Mouse (Mus musculus) adrenal gland, adult 18-20 months (tissue): Measurements from ENCODE around the gene Fam102a. TPM values are rescaled to one million over a fixed set of nuclear protein-coding genes. Genes with fewer than 3 reads are reported as not detected.

Source experiments
- DNase-seq, 2 experiments: peaks; one replicate each; pipeline ENCODE4 v3.0.0; 2021 to 2022; ENCODE audit warnings: low spot score in 2 of 2
- total RNA-seq, 2 experiments: library from RNA; stranded (reverse); gene quantifications; 1 replicate in 1 of 2; 2 replicates in 1 of 2; pipeline ENCODE4 v1.2.3; 2021

Fam102a gene
- total RNA-seq, 2 experiments from 2014 or later = 27.4 to 41.0 TPM

DNA sequence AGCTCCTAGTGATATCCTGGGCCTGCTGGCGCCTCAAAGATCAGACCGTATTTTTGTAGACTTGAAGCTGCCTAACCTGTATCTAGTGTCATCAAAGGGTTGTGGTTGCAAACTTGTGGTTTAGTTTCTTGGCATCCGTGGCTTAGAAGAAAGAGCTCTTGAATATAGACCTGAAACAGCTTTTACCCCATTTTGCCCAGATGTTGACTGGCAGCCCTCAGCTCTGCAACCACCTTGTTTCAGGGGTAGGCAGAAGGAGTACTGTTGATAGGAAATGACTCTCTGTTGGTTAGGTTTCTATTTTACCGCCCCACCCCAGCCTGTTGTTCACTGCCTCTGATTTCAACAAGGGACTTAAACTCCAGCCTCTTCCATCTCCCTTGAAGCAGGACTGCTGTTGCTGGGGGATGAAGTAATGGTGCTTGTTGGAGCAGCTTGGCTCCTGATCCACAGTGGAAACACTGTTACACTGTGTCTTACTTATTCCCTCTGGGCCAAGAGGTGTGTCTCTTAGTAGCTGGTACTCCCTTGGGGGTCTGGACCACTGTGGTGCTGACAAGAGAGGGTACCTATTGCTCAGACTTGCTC, 6.9 kb downstream of the Fam102a start:
- DNase-seq = no peak

DNA sequence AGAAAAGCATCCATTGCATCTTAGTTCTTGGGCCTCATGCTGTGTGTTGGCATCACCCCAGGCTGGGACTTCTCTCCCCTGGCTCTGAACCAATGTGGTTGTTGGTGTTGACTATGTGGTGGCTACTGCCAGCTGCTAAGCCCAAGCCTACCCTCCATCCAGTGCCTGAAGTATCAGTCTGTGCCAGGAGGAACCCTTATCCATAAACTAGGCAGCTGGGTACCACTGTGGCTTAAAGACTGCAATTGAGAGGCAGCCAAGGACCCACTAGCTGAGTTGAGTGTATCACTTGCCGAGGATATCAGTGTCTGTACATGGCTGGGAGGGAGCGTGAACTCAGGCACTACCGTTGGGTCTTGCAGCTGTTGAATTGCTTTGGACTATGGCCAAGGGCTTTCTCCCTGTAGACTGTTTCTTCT, 7.9 kb downstream of the Fam102a start:
- DNase-seq = no peak

DNA sequence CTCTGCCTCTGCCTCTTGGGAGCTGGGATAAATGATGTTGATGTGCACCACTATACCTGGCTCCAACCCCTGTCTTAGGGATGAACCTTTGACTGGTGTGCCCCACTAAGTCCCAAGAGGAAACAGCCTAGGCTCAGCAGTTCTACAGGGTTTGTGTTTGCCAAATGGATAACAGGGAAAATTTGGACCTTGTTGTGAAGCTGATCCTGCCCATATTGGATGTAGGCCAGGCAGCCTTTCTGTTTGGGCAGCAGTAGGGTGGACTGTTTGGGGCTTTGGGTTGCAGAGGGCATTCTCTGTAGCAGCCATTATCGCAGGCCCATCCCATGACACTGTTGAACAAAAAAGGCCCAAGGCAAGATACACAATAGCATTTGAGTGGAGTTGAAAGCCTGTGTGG, 11.8 kb downstream of the Fam102a start:
- no peak for DNase-seq

DNA sequence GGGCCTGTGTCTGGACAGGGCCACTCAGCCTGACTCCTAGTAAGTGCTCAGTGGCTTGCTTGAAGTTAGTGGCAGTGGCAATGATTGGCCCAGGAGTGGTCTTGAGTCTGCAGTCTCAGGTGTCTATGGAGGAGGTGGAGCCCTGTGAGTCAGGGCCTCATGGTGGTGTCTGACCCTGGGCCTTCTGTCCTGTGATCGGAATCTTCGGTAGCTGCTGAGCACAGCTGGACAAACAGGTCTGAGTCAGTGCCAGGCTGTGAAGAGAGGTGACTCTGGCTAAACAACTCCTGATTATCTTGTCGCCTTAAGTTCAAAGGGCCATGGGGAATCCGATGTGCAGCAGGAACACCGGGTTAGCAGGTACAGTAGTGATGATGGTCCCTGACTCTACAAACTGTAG, 12.2 kb downstream of the Fam102a start:
- DNase-seq = no peak

DNA sequence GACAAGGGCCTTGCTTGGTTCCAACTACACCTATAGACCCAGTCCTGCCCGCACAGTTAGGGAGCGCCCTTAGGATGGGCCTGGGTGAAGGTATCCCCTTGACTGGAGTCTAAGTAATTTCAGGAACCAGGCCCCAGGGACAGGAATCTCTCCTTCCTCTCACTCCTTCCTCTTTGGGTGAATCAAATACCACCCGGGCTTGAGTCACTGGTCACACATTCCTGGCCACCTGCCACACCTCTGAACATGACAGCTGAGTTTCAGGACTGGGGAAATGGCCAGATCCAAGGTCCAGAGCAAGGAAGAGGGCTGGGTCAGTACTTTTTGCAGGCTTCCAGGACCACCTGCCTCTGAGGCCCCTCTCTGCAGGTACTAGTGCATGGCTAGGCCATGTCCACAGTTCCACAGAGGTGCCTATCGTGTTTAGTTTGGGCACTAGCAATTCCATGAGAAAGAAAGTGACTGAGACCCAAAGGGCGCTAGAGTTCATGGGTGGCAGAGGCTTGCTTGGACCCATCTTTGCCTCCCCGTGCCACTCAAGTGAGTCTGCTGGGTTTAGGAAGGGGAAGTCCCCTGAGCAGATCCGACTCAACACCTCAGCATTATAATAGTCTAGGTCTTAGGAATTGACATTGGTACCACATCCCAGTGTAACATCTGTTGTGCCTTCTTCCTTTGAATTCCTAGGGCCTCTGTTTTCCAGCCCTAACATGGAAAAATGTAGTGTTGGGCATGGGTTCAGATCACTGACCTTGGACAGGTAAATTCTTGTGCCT, 13.0 kb downstream of the Fam102a start:
- DNase-seq = peak in 1 of 2 experiments; percentile 66

DNA sequence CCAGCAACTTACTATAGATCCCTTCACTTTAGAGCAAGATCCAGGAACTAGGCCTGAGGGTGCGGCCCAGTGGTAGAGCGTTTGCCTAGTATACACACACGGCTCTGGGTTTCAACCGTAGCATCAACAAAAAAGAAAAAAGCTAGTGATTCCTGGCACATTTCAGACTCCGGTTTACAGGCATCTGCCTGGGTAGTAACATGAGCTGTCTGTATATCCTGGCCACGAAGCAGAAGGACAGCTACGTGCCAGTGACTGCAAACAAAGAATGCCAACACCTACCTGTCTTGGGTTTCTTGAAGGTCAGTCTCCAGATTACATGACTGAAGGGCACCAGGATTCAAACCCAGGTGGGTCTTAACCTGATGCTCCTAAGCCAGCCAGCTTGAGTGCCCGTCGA, 14.0 kb downstream of the Fam102a start:
- no peak for DNase-seq

DNA sequence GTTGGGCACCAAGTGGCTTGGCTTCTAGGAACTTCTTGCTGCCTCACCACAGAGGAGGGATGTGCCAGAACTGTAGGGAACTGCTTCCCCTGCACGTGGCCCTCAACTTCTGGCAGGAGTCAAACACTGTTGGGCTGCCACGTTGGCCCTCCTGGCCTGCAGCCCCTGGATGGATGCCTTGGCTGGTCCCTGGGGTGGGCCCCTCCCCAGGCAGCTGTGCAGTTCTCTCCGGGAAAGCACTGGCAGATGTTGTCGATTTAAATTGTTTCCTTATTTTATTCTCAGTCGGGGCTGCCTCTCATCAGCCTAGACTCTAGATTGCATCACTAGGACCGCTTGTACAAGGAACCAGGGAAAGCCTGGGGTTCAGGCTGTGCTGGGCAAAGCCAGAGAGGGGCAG, 14.6 kb downstream of the Fam102a start:
- DNase-seq = peak in 1 of 2 experiments; percentile 56

DNA sequence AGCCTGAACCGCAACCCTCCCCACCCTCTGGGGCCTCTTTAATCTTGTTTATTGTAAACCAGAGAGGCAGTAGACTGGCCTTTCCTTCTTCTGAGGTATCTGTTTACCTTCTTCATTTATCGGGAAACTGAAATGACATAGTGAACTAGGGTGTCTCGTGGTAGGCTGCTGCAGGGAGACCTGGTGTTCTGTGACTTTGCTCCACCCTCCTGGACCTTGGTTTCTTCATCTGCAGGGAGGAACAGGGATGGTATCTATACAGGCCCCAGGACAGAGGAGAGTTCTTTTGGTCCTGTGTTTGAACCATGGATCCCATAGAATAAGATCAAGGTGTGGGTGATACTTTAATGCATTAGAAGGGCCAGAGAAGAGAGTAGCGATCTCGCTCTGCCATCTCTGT, 16.1 kb downstream of the Fam102a start:
- no peak for DNase-seq

DNA sequence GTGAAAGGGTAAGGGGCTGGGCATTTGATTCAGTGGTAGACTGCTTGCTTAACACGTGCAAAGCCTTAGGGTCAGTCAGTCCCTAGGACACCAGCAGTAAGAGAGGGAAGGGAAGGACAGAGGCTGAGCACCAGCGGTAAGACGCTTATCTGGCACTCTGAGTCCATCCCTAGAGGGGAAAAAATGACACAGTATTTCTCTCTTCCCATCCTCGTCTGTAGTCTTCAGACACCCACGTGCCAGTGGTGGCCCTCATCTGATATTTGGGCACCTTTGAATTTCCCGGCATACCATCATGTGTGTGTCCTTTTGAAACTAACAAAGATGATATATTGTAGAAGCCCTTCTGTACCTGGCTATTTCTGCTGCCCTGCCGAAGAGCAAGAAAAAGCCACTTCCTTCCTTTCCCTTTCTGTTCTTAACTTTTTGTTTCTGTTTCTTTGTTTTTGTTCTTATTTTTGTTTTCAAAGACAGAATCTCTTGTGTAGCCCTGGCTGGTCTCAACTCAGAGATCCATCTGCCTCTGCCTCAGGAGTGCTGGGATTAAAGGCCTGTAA, 18.5 kb downstream of the Fam102a start:
- DNase-seq = no peak

DNA sequence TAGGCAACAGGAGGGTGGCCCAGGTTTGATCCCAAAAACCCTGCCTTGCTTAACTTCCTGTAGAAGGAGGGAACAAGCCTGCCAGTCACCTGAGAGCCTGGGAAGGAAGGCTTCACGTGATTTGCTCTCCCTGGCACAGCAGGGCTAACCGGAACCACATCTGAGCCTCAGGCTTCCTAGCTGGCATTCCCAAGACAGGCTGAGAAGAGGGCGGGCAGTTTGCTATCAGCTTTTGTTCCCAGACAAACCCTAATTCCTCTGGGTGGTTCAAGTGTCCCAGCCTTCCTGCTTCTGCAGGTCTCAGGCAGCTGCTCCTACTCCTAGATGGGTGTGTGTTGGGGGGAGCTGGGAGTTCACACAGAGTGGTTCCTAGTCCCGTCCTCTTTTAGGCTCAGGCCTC, 20.4 kb downstream of the Fam102a start:
- no peak for DNase-seq

DNA sequence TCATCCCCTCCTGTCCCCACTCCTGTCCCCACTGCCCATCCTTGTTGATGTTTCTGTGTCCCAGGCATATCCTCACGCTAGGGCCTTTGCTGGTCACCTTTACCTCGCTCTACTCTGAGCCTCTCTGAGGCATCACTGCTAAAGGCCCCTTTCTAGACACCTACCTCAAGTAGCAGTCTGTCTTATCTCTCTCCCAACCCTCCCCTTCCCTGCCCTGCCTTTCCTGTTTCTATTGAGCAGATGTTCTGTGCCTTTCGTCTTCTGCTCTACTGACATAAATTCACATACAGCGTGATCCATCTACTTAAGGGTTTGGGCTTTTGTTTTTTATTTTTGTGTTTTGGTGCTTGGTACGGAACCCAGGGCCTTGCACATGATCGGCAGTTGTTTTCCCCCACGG, 20.9 kb downstream of the Fam102a start:
- no peak for DNase-seq

DNA sequence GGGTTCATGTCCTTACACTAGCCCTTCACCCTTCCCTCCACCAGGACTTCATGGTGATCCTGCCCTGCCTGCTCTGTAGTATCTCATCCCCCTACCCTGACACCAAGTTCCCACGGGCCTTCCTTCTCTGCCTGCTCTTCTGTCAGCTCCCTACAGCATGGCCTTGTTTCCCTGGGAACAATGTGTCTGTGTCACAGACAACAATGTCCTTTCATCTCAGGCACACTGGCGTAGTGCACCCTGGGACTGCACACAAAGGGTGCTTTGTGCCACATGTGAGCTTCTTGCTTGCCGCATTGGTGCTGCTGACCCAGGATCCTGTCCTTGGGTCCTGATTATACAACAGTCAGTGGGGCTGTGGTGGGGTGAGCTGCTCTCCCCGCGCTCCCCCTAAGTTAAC, 24.4 kb downstream of the Fam102a start:
- no peak for DNase-seq

DNA sequence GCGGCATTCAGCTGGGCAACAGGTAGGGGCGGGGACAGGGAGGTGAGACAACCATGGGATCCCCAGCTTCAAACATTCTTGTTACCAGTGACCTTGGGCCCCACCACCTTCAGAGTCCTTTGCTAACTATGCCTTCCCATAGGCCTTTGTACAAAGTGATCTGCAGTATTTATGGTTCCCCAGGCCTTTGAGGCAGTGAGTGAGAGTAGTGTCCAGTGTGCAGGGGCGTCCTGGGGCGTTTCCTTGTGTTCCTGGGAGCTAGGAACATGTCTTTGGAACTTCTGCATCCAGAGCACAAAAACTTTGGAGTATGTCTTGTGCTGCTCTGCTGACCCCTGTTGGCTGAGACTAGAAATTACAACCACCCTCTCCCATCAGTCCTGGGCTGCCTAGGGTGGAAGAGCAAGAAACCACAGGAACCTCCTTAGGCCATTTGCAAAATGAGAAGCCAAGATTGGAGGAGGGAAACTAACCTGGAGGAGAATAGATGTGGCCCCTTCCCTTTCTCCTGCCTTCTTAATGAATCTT, 31.5 kb downstream of the Fam102a start:
- DNase-seq = peak; percentile 66 to 68

DNA sequence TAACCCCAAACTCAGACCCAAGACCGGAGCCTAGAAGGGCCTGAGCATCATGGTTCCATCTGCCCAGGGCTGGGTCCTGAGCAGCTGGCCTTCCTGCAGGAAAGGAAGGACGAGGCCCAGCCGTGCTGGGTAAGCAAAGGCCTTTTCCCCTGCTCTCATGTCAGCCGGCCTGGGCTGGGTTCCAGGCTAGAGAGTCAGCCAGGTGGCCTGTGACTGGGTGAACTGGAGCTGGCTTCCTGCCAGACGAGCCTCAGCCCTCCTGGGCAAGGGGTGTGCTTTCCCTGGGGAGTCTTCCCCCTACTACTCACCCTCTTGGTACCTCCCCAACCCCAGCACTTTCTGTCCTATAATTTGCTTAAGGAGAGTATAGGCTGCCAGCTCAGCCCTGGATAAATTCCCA, 33.0 kb downstream of the Fam102a start:
- DNase-seq = no peak

DNA sequence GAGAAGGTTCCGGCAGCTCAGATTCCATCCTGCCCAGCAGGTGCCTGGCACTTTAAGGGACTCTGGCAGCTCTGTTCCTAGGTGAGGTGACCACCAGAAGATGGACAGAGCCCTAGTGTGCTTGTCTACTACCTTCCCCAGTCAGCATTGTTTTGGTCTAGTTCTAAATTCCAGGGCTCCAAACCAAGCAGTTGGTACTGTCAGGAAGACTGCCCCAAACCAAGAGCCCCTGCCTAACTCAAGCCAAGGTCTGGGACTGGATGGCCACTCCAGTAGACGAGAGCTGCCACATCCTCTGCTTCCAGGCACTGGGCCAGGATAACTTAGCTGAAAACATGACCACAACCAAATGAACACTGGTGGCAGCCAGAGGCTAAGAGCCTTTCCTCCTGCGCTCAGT, 33.8 kb downstream of the Fam102a start:
- no peak for DNase-seq

DNA sequence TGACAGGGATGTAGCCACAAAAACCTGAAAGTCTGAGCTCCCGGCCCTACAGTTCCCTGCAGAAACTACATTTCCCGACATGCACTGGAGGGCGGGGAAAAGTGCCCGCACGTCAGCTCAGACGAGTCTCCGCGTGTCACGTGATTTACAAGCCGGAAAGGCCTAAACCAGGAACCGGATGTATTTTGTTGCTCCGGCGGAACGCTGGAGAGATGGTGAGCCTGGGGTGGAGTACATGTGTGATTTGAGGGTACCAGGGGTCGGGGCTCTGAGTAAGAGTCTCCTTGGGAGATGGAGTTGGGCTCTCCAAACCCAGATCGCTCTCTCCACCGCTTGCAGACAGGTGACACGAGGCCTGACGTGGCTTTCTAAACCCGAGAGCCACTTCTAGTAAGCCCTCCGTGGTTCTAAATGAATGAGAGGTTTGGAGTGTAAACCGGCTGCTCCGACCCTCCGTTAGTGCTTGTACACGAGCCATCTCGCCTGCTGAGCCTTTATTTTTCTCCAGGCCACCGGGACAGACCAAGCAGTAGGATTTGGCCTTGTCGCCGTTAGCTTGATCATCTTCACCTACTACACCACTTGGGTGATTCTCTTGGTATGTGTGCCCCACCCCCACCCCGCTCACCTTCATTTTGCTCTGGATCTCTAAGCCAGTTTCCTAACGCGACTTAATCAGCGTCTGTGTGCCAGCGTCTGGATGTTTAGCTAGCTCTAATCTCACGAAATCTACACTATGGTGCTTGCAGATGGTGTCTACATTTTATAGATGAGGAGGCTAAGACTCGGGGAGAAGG, 35.8 kb downstream of the Fam102a start, which contains the start of gene Dpm2:
Gene Dpm2, plus strand, starts transcription at position 161 of the 797 bp plus-strand sequence.
- peak; percentile 78 to 81 for DNase-seq

DNA sequence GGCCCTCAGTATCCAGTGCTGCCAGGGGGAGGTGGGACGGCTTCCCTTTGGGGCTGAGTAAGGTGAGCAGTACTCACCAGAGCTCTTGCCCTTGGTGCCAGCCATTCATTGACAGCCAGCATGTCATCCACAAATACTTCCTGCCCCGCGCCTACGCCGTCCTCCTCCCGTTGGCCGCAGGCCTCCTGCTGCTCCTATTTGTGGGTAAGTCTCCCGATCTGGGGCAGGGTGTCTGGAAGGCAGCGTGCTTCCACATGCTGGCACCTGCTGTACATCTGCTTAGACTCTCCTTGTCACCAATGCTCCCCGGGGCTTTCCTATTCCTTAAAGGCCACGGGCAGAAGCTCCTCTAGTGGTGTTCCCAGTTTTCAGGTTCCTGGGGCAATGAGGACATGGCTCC, 37.1 kb downstream of the Fam102a start:
- no peak for DNase-seq

DNA sequence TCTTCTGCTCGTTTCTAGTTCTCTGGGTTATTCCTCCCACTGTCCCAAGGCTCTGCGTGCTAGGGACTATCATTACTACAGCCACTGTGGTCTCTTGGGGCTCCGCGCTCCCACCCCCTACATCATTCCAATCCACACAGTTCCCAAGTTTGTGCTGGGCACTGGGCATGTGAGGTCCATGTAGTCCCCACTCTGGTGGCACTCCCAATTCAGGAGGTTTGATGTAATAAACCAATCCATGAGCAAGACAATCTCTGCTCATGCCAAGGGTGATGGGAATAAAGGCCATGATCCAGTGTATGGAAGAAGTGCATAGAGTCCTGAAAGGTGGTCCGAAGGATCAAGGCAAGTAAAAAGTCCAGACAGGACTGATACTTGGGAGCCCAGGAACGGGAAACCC, 39.4 kb downstream of the Fam102a start, which contains the start of gene Pip5kl1:
Gene Pip5kl1, plus strand, starts transcription at position 301 of the 400 bp plus-strand sequence.
- DNase-seq = no peak

DNA sequence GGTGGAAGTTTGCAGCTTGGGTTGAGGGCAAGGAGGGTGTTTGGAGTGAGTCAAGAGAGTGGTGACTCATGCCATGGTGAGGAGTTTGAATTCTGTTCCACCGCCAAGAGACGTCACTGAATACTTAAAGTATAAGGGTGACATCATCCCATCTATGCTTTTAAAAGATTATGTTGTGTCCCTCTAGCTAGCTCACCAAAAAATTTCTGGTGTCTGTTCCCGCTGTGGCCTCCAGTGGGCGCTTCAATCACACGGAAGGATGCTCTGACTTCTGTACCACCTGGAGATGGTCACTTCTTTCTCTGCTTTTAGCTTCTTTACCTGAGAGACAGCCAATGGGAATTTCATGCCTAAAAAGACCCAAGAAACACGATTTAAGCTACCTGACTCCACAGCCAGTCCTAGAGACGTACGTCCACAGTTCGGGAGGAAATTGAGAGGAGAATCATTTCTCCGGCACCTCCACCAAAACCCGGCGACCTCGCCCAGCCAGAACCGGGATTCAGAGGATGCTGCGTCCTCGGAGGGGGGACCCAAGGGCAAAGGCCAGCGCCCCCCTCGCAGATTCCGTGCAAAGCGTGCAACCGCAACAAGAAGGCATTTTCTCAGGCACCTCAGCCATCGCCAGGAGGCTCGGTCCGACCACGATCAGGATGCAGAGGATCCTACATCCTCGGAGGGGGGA, 39.9 kb downstream of the Fam102a start:
- no peak for DNase-seq

DNA sequence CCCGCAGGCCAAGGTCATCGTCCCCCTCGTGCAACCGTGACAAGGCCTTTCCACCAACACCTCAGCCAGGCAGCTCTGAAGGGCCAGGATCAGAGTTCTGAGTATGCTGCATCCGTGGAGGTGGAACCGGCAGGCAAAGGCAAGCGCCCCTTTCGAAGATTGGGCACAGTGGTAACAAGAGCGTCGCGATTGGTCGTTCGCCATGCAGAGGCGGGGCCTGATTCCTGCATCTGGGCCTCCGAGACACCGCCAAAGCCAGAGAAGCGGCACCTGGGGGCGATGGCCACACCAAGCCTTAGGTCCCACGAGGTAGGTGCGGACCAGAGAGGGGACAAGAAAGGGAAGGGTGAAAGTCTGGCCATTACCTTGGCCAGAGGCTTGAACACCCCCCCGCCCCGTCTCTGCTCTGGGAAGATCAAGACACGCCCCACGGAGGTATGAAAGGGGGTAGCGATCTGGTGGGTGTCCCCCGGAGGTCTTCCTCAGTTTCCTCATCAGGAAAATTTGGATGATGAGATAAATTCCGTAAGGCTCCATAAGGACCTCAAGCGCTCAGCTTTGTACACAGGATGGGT, 40.5 kb downstream of the Fam102a start, which contains the start of gene 9430097D07Rik:
Gene 9430097D07Rik, minus strand, starts transcription at position 99 of the 575 bp plus-strand sequence.
- no peak for DNase-seq
